In genomic region chr10:95515293-95515931, GRCm38 (mm10) we compare ENCODE assay signal across 8 mouse cellular contexts. TPM values are rescaled to one million over a fixed set of nuclear protein-coding genes. Genes with fewer than 3 reads are reported as not detected.
DNase-seq lines count a peak whose midpoint lies in the region; ATAC-seq and TF ChIP-seq lines count a peak whose summit lies in the region.

No protein-coding gene starts in this region.

- H3K4me3 ChIP-seq in testis, adult 2 months (ENCODE audit: control insufficient read depth, low read depth, low read length) = peak overlapping the region; percentile 96
- H3K4me3 ChIP-seq in bone marrow, adult 2 months (replicated peaks; ENCODE audit: control insufficient read depth, low read depth, low read length) = peak overlapping the region; percentile 86
- H3K4me3 ChIP-seq in forebrain, embryonic 11.5 days (ENCODE audit: low read depth, low read length) = peak overlapping the region; percentile 76
- H3K4me3 ChIP-seq in limb, embryonic 12.5 days (replicated peaks) = peak overlapping the region; percentile 99
- H3K4me3 ChIP-seq in midbrain, embryonic 11.5 days (ENCODE audit: low read depth, low read length) = peak overlapping the region; percentile 96

- H3K9me3 ChIP-seq in forebrain, embryonic 11.5 days (ENCODE audit: control insufficient read depth, low read length) = peaks cover 2% of the 10 kb centered on the region; the same call in 1 of the 2 replicates
- no peaks in the 10 kb centered on the region for H3K9me3 ChIP-seq in limb, embryonic 12.5 days
- no peaks in the 10 kb centered on the region for H3K9me3 ChIP-seq in midbrain, embryonic 11.5 days (ENCODE audit: control insufficient read depth, low read length)

- no peak for TF ChIP-seq POLR2A in testis, adult 2 months (IDR thresholded peaks at IDR 0.05; ENCODE audit: control insufficient read depth, low read depth, low read length)
- TF ChIP-seq POLR2A in bone marrow, adult 2 months (IDR thresholded peaks at IDR 0.05; ENCODE audit: borderline replicate concordance, control insufficient read depth, low read depth, low read length) = peak; percentile 28; the same call in 1 of the 2 replicates

- no peak for ATAC-seq in forebrain, embryonic 11.5 days (replicated peaks; ENCODE audit: low FRiP score)
- peak; percentile 61; the same call in 1 of the 2 replicates for ATAC-seq in limb, embryonic 12.5 days (ENCODE audit: insufficient number of reproducible peaks, insufficient read depth, low FRiP score, low TSS enrichment, low read depth)
- ATAC-seq in midbrain, embryonic 11.5 days (ENCODE audit: low FRiP score) = peak; percentile 75; the same call in 1 of the 2 replicates

- peak overlapping the region; percentile 59 for H3K4me2 ChIP-seq in forebrain, embryonic 11.5 days (ENCODE audit: low read depth, low read length, severe bottlenecking)
- peak overlapping the region; percentile 67 for H3K4me2 ChIP-seq in limb, embryonic 12.5 days
- H3K4me2 ChIP-seq in midbrain, embryonic 11.5 days = peak overlapping the region; percentile 62

- under 1% methylated on average over 78 of the region's 80 CpGs for WGBS in bone marrow, adult 2 months
- under 1% methylated on average over 56 of the region's 80 CpGs for WGBS in forebrain, embryonic 11.5 days
- under 1% methylated on average over 57 of the region's 80 CpGs for WGBS in limb, embryonic 12.5 days
- WGBS in midbrain, embryonic 11.5 days = under 1% methylated on average over 56 of the region's 80 CpGs

- peaks cover 5% of the 10 kb centered on the region for H3K4me1 ChIP-seq in testis, adult 2 months (ENCODE audit: control insufficient read depth, insufficient read depth, low read length)
- H3K4me1 ChIP-seq in bone marrow, adult 2 months (ENCODE audit: control insufficient read depth, insufficient read depth, low read length) = peaks cover 1% of the 10 kb centered on the region; the same call in 1 of the 2 replicates
- H3K4me1 ChIP-seq in forebrain, embryonic 11.5 days (replicated peaks; ENCODE audit: control insufficient read depth, insufficient read depth, low read length) = peaks cover 2% of the 10 kb centered on the region
- H3K4me1 ChIP-seq in limb, embryonic 12.5 days (replicated peaks) = peaks cover 15% of the 10 kb centered on the region
- H3K4me1 ChIP-seq in midbrain, embryonic 11.5 days (ENCODE audit: control insufficient read depth, insufficient read depth, low read length) = peaks cover 6% of the 10 kb centered on the region

- H3K27ac ChIP-seq in testis, adult 2 months (ENCODE audit: control insufficient read depth, insufficient read depth, low read depth, low read length) = peak overlapping the region; percentile 96
- H3K27ac ChIP-seq in bone marrow, adult 2 months (ENCODE audit: control insufficient read depth, insufficient read depth, low read depth, low read length, poor library complexity) = peak overlapping the region; percentile 100
- peak overlapping the region; percentile 96 for H3K27ac ChIP-seq in forebrain, embryonic 11.5 days (ENCODE audit: low read depth, low read length)
- peak overlapping the region; percentile 99 for H3K27ac ChIP-seq in limb, embryonic 12.5 days
- peak overlapping the region; percentile 95 for H3K27ac ChIP-seq in midbrain, embryonic 11.5 days (ENCODE audit: low read depth, low read length)

- no peak for TF ChIP-seq CTCF in testis, adult 2 months (IDR thresholded peaks at IDR 0.05; ENCODE audit: control insufficient read depth, insufficient read depth, insufficient replicate concordance, low read depth, low read length)
- TF ChIP-seq CTCF in bone marrow, adult 2 months (IDR thresholded peaks at IDR 0.05; ENCODE audit: control insufficient read depth, insufficient read depth, low read length) = no peak

- no peaks in the 10 kb centered on the region for H3K36me3 ChIP-seq in testis, adult 2 months (ENCODE audit: control insufficient read depth, insufficient read depth, low read length)
- no peaks in the 10 kb centered on the region for H3K36me3 ChIP-seq in forebrain, embryonic 11.5 days (ENCODE audit: control insufficient read depth, insufficient read depth, low read length)
- peaks cover 5% of the 10 kb centered on the region; the same call in 1 of the 2 replicates for H3K36me3 ChIP-seq in limb, embryonic 12.5 days
- no peaks in the 10 kb centered on the region for H3K36me3 ChIP-seq in midbrain, embryonic 11.5 days (ENCODE audit: control insufficient read depth, insufficient read depth, low read length)

- intact Hi-C loops in heart, postnatal 25 days (cut with DNase I) = no loop called here

- no peak for DNase-seq in testis, postnatal 14 days (ENCODE audit: low spot score)
- DNase-seq in forebrain, embryonic 11.5 days (ENCODE audit: low spot score) = no peak
- peak; percentile 20 for DNase-seq in heart, postnatal 25 days (ENCODE audit: low spot score)
- peak; percentile 94 for DNase-seq in midbrain, embryonic 11.5 days (ENCODE audit: low spot score, missing footprints)
- peak; percentile 74 for DNase-seq in thymus, postnatal 4 days

- H3K27me3 ChIP-seq in testis, adult 2 months (ENCODE audit: control insufficient read depth, insufficient read depth, low read length) = no peaks in the 10 kb centered on the region
- no peaks in the 10 kb centered on the region for H3K27me3 ChIP-seq in forebrain, embryonic 11.5 days (ENCODE audit: control insufficient read depth, insufficient read depth, low read length)
- H3K27me3 ChIP-seq in limb, embryonic 12.5 days = no peaks in the 10 kb centered on the region
- H3K27me3 ChIP-seq in midbrain, embryonic 11.5 days (ENCODE audit: control insufficient read depth, insufficient read depth, low read length) = no peaks in the 10 kb centered on the region

- H3K9ac ChIP-seq in forebrain, embryonic 11.5 days (ENCODE audit: low read length) = peak overlapping the region; percentile 83
- H3K9ac ChIP-seq in limb, embryonic 12.5 days (replicated peaks) = peak overlapping the region; percentile 97
- peak overlapping the region; percentile 95 for H3K9ac ChIP-seq in midbrain, embryonic 11.5 days (ENCODE audit: low read length)

RNA-seq across cellular contexts. Expression of gene Ube2n, which starts 0.5 kb away (rescaled TPM):
- polyA plus RNA-seq in testis, adult 2 months (2012; rRNA removed) = 233 and 294 TPM in 2 replicates
- 77.1 and 80.7 TPM in 2 replicates for polyA plus RNA-seq in bone marrow, adult 2 months (2011; ENCODE audit: insufficient read depth, insufficient read length, low replicate concordance, missing spikeins)
- polyA plus RNA-seq in forebrain, embryonic 11.5 days (2014; fragmentation: Nextera tagmentation; extraction: Ambion mirVana) = 499 and 501 TPM in 2 replicates
- total RNA-seq in heart, postnatal 25 days (2021) = 100 to 1,000 TPM in 1 of 2 experiments, 10 to 100 TPM in 1; 90.3 to 106 TPM
- 326 and 351 TPM in 2 replicates for polyA plus RNA-seq in limb, embryonic 12.5 days (2016; fragmentation: Nextera tagmentation; extraction: Ambion mirVana)
- polyA plus RNA-seq in midbrain, embryonic 11.5 days (2014; fragmentation: Nextera tagmentation; extraction: Ambion mirVana) = 518 and 522 TPM in 2 replicates

RNA-seq across cellular contexts. Expression of gene Mrpl42, which starts 13.7 kb away (rescaled TPM):
- polyA plus RNA-seq in testis, adult 2 months (2012; rRNA removed) = 56.5 and 64.5 TPM in 2 replicates
- polyA plus RNA-seq in bone marrow, adult 2 months (2011; ENCODE audit: insufficient read depth, insufficient read length, low replicate concordance, missing spikeins) = 69.8 and 80.9 TPM in 2 replicates
- polyA plus RNA-seq in forebrain, embryonic 11.5 days (2014; fragmentation: Nextera tagmentation; extraction: Ambion mirVana) = 330 and 345 TPM in 2 replicates
- 100 to 1,000 TPM; 456 to 473 TPM for total RNA-seq in heart, postnatal 25 days (2021)
- 324 and 333 TPM in 2 replicates for polyA plus RNA-seq in limb, embryonic 12.5 days (2016; fragmentation: Nextera tagmentation; extraction: Ambion mirVana)
- 316 and 343 TPM in 2 replicates for polyA plus RNA-seq in midbrain, embryonic 11.5 days (2014; fragmentation: Nextera tagmentation; extraction: Ambion mirVana)

RNA-seq across cellular contexts. Expression of gene Nudt4, which starts 48.5 kb away (rescaled TPM):
- 189 and 204 TPM in 2 replicates for polyA plus RNA-seq in testis, adult 2 months (2012; rRNA removed)
- 89.7 and 95.9 TPM in 2 replicates for polyA plus RNA-seq in bone marrow, adult 2 months (2011; ENCODE audit: insufficient read depth, insufficient read length, low replicate concordance, missing spikeins)
- 119 and 123 TPM in 2 replicates for polyA plus RNA-seq in forebrain, embryonic 11.5 days (2014; fragmentation: Nextera tagmentation; extraction: Ambion mirVana)
- 100 to 1,000 TPM; 263 to 282 TPM for total RNA-seq in heart, postnatal 25 days (2021)
- 111 and 120 TPM in 2 replicates for polyA plus RNA-seq in limb, embryonic 12.5 days (2016; fragmentation: Nextera tagmentation; extraction: Ambion mirVana)
- polyA plus RNA-seq in midbrain, embryonic 11.5 days (2014; fragmentation: Nextera tagmentation; extraction: Ambion mirVana) = 141 and 148 TPM in 2 replicates

Comparison
In these comparisons a context has a peak if more than half of its experiments do, and no peak if none do; other contexts are left out.
1. DNase-seq: peak in heart, postnatal 25 days (single experiment), midbrain, embryonic 11.5 days (single experiment) and thymus, postnatal 4 days (single experiment); none in testis, postnatal 14 days (single experiment) and forebrain, embryonic 11.5 days (single experiment).
2. Peak in every context shown above with its lines, with median percentiles within 50 percentile points of each other: H3K27ac ChIP-seq, H3K4me3 ChIP-seq, H3K4me2 ChIP-seq and H3K9ac ChIP-seq.